Mouse (Mus musculus) cerebellum, adult 9-10 months (tissue): ENCODE results near the gene Tbx5.

Experiments
- DNase-seq: peaks from one replicate; pipeline ENCODE4 v3.0.0; 2022

Tbx5 gene

DNA sequence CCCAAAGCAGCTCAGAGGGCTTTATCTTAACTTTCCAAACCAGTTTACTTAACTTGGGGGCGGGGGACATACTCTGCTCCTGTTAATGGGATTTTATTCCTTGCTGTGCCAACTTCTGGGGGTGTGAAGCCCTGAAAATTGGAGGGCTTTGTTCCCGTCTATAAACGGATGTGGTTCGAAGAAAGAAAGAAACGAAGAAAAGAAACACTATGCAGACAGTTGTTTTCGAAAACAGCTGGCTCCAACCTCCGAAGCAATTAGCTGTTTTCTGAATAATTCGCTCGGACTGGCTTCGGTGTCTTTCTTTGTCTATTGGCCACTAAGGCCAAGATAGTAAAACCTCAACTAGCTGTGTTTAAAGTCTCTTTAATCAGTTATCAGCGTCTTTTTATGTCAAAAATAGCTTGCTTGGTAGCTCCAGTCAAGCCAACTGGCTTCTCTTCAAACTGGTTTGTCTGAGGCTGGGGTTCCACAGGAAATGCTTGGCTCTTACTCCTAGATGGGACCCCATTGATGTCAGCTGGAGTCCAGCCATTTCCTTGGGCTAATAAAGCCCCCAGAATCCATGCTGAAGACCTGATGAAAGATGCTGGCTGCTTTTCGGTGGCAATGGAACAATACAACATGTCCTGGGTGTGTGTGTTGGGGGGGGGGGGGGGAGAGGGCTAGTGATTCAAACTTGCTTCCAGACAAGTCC is 21.3 kb upstream of the Tbx5 start:
- DNase-seq: no peak

DNA sequence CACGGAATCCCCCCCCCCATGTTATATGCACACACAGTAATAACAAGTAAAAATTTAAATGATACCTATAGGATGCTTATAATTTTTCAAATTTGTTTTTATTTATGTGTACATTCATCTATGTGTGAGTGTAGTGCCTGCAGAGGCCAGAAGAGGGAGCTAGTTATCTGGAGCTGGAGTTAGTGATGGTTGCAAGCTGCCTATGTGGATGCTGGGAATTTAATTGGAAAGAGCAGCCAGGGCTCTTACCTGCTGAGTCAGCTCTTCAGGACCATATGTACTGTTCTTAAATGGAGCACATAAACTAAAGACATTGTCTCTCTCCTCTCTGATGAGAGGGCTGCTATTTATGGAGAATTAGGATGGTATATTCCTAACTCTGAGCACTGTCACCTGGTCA is 17.2 kb upstream of the Tbx5 start:
- no peak for DNase-seq

DNA sequence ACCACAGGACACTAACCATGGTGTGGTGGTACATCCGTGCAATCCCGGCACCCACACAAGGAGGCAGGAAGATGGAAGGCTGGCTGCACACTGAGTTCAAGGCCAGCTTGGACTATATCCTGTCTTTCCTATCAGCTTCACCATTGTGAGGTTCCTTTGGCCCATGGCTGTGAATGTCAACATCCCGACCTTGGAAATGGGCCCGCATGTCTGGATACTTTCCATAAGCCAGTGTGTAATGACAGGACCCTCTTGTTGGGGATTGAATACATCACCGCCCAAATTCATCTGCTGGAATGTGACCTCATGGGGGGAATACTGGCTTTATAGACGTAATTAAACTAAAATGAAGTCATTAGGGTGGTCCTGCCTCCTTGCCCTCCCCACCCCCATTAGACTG is 12.0 kb upstream of the Tbx5 start:
- no peak for DNase-seq

DNA sequence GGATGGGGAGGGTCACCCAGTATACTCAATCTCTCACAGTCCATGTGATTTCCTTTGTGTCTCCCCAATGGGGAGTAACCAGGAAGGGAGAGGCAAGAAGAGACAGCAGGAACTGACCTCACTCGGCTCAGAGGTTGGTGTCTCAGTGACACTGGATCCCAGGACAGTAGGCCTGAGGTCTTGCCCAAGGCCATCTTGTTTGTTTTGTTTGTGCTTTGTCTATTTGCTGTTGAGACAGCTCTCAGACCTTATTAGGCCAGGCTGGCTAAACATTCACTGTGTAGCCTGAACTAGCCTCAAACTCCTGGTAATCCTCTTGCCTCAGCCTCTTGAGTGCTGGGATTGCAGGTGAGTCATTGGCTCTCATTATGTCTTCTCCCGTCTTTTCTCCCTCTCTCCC is 11.0 kb upstream of the Tbx5 start:
- DNase-seq: no peak

DNA sequence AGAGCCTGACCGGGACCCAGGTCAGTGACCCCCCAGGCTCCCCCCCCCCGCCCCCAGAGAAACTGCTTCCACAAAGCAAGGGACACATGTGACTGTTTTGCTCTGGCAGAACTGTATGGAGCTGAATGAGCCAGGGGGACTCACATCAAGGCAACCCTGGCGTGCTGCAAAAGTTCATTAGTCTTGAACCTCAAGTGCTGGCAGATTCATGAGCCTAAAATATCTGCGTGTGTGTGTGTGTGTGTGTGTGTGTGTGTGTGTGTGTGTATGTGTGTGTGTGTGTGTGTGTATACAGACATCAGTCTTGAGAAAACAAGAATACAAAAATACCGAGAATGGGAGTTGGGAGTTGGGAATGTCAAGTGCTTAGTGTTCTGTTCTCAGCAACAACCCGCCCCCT is 5.1 kb upstream of the Tbx5 start:
- DNase-seq: no peak

DNA sequence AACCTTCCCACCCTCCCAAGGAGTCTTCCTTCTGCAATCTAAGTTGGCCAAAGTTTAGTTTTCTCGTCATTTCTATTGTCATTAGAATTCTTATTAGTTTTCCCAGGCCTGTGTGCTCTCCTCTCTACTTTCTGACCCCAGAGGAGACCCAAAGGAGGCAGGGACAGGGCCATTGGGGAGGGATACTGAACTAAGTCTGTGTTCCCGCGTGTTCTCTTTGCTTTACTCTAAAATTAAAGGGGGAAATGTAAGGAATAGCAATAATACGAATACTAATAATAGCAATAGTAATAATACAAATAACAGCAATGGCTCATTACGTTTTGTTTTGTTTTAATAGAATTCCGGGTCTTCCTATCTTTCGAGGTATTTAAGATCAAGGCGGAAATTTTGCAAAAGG is 1.9 kb upstream of the Tbx5 start:
- no peak for DNase-seq

DNA sequence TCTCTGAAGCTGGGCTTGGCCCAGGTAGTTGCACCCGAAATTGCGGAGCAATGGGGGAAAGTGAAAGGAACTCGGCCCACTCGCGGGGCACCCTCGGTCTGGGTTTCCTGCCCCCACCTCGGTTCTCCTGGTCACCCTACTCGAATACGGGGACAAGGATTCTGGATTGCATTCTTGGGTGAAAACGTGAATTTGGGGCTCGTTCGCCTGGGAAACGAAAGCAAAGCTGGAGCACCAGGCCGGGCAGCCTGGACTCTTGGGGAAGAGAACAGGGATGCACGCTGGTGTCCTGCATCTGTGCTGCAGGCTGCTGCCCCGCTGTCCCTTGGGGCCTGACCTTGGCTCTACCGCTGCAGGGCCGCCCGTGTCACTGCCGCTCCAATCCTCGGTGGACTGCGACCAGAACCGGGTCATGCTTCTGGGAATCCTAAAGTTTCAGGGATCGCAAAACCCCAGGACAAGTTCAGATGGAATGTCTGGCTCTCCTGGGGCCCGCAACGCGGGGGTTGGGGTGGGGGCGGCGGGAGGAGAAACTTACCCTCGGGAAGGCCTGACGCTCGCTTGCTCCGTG is 1.2 kb upstream of the Tbx5 start:
- no peak for DNase-seq

DNA sequence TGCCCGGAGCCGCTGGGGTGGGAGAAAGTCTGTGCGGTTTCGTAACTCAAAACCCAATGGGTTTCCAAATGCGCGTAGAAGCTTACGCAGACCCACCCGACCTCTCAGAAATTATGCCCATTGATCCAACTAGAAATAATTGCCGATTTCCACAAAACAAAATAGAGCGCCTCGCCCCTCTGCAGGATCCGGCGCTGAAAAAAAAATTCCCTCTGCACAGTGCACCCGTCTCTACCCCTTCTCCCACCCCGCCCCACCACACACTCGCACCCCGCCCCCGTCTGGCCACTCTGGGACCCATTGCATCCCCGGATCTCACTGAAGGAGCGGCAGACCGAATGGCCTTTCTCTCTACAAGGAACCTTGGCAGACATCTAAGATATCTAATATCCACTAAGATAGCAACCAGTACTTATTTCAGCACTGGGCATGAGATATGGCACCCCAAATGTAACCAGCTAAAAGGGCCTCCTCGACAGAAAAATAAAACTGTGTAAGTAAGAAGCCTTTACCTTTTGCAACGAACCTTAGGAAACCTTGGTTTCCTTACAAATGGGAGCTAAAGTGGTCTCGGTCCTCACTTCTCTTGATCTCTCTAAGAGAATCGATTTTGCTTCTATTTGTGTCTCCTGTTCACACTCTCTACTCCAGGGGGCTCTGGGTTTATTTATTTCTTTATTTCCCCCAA is 533 bp upstream of the Tbx5 start:
- DNase-seq: no peak

DNA sequence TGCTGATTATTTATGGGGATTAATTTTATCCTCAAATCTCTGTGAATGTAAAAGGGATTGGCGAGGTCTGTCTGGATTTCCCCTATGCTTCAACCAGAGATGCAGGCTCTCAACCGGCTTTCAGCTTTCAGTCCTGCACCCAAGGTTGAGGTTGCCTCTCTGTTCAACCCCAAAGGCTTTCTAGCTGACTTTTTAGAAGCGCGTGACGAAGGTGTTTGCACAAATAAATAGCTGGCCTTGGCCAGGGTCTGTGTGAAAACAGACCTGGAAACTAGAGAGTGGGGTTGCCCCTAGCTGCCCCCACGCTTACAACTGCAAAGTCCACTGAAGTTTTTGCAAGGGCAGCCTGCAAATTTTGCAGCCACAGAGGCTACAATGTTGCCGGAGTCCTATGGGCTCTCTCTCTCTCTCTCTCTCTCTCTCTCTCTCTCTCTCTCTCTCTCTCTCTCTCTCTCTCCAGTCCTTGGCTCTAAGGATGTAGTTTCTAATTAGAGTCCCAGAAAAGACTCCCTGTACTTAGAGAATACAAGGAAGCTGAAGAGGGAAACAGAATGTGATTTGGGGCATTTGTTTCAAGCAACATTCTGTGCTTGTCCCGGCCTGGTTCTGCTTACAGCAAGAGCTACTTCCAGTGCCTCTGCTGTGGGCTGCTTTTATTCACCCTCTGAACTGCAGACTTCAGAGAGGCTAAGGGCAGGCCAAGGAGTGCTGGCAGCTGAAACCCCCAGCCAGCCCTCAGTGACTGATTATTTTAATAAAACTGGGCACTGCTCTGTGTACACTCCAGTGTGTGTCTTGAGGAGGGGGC is 959 bp downstream of the Tbx5 start:
- DNase-seq: no peak

DNA sequence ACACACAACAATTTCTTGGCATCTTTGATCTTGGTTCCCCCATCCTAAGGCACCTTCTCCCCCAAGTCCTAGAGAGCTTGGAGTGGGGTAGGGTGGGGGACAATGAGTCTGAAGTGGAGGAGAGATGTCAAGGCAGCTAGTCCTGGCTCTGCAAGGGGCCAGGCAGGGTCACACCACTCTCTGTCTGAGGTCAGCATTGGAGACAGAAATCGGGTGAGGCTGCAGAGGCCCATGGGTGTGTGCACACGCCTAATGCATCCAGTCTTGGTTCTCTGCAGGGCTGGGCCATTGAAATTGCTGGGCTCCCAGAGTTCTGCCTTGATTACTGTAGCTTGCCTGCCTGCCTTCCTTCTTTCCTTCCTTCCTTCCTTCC is 1.5 kb downstream of the Tbx5 start:
- DNase-seq: no peak

DNA sequence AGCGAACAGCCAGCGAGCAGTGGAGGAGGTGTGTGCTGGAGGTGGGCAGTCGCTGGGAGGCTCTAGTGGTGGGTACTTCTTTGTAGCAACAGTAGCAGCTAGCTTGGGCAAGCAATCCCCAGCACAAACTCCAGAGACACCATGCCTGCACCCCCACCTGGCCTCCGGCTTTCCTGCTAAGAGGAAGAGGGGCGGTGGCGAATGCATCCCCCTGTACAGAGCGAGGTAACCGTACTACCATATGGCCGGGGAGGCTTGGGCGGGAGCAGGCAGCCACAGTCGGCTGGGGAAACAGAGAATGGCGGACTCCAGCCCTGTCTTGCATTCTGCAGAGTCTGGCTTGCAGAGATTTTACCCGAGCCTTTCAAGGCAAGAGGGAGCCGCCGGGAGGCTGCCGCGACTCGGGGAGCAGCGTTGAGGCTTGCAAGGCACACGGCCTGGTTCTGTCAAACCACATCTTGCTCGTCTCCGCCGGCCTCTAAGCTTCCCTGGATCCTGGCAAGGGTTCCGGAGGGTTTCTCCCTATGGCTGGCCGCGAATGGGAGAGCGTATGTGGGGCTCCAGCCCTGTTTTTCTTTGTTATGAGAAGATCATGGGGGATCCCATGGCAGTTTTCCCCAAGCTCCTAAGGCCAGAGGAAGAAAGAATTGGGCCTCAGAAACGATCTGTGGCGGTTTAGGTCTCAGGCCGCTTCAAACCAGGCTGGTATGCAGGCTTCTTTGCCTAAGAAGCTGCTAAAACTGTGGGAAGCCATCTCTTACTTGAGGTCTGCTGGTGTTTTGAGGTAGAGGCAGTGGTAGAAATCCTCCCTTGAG is 2.8 kb downstream of the Tbx5 start:
- DNase-seq: no peak

DNA sequence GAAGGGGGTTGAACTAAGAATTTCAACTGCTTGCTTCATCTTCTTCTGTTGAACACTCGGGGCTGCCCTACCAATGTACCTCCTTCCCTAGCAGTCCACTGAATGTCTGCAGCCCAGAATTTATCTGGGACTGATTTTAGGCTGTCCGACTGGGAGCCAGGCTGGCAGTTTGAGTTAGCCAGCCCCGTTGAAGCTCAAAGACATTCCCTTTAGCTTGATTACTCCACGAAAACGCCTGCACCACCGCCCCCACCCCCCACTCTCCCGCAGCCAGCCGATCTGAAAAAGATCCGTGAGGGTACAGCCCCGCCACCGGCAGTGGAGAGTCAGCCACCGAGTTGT is 3.4 kb downstream of the Tbx5 start:
- DNase-seq: no peak

DNA sequence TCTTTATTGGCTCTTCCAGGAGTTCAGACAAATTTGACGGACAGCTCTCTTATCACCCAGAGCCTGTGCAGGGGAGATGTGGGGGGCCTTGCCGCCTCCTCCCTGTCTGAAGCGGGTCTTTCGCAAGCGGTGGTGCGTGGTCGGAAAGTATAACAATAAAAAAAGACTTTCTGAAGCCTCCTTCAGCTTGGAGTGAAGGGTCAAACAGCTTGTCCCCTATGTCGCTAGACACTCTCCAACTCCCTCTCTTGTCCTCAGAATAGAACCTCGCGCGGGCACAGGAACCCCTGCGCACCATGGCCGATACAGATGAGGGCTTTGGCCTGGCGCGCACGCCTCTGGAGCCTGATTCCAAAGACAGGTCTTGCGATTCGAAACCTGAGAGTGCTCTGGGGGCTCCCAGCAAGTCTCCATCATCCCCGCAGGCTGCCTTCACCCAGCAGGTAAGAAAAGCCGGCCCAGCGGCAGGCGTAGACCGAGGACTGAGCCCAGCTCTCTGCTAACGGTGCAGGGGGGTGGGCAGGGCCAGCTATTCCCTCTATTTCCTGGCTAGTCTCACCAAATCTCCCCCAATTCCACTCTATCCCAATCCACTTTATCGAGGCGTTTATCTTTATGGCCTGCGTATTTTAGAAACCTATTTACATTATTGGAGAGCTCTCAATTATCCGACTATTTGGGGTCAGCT is 4.3 kb downstream of the Tbx5 start:
- no peak for DNase-seq

DNA sequence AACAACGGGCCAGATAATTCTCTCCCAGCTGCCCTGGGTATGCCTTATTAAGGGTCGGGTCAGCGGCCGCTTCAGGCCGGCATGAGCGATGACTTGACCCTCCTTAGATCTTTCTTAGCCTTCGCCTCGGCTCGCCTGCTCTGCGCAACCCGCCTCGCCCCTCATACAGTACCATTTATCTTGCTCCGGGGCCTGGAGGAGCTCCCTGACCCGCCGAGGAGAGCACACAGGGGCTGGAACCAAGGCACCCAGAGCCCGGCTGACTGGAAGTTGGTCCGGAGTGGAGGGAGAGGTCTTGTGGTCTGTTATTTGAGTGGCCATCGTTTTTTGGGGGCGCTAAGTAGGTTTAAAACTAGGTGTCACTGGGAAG is 4.8 kb downstream of the Tbx5 start:
- DNase-seq: no peak

DNA sequence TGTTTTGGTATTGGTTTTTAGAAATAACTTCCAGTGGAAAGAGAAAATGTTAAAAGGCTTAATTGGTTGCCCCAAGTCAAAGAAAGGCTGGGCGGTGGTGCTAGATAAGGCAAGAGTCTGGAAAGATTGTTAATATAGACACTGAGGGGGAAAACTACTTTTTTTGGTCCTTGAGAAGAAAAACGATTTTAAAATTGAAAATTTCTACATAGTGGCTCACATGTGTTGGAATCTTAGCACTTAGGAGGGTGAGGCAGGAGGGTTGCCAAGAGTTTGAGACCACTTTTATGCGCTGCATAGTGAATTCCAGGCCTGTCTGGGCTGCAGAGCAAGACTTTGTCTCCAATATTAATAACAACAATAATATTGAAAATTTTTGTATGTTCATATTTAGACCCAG is 5.4 kb downstream of the Tbx5 start:
- no peak for DNase-seq

DNA sequence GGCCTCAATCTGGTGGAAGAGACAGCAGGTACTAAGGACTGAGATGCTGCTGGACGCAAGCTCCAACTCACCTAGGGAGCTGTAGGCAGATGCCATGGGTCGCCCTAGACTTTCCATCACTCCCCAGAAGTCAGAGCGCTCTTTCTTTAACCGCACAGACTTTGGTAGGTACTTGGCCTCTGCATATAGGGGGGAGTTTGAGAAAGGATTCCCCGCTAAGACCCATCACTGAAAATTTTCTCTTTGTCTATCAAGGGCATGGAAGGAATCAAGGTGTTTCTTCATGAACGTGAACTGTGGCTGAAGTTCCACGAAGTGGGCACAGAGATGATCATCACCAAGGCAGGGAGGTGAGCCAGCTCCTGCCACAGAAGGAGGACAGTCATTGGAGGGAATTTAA is 6.0 kb downstream of the Tbx5 start:
- DNase-seq: no peak

DNA sequence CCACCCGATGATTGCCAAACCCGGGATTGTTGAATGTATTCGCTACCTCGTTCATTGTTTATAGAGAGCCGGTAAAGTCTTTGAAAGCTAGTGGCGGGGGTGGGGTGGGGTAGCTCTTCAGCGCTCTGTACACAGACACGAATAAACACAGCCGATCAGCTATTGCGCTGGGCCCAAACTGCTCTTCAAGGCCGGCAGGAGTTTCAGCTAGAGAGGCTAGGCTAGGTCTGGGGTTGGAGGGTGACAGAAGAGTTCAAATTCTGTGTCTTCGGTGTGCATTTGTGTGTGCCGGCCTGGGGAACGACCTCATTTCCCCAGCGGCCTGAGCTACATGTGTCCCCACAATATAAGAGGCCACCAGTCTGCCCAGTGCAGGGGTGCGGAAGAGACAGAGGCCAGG is 6.7 kb downstream of the Tbx5 start:
- no peak for DNase-seq

DNA sequence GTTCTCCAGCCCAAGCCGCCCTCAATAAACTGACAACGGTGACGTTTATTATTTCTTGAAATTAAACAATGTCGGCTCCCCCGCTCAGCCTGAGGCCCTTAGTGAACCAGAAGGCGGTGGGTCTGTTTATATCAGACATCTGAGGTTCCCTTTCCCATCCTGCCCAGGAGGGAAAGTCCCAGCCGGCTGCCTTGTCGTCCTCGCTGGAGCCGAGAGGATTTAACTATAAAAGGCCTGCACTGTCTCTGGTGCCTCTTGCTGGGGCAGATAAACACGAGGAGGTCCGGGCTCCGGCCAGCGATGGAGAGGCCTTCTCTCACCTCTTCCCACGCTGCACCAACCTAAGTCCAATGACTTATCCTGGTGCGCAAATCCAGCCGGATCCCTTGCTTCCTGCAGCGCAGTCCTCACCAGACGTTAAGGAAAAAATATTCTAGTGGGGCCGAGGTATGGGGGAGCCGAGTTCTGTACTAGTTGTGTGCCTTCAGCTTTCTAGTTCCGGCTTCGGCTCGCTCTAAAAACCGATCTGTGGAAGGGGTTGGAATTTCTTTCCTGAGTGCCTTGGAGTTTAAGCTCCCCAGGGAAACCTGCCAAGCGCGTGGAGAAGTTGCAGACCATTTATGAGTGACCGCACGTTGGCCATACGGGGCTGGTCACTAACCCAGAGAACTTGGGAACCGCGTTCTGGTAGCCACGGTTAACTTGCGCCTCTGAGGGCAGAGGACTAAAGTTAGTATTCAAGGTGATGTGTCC is 7.3 kb downstream of the Tbx5 start:
- DNase-seq: no peak

DNA sequence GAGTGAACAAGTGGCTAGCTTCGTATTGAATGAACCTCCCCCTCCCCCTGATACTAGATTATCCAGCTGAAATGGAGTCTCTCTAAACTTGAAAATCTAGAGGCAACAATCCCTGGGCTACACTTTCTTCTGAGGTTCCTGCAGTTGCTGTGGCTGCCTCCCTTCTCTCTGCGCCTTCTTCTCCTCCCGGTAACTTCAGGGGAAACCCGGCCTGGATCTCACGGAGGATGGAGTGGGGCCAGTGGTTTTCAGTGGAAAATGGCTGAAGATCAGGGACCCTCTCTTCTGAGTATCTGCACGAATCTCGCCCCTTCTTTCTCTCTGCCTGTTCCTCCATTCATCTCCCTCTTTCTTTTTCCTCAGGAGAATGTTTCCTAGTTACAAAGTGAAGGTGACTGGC is 7.9 kb downstream of the Tbx5 start:
- DNase-seq: no peak

DNA sequence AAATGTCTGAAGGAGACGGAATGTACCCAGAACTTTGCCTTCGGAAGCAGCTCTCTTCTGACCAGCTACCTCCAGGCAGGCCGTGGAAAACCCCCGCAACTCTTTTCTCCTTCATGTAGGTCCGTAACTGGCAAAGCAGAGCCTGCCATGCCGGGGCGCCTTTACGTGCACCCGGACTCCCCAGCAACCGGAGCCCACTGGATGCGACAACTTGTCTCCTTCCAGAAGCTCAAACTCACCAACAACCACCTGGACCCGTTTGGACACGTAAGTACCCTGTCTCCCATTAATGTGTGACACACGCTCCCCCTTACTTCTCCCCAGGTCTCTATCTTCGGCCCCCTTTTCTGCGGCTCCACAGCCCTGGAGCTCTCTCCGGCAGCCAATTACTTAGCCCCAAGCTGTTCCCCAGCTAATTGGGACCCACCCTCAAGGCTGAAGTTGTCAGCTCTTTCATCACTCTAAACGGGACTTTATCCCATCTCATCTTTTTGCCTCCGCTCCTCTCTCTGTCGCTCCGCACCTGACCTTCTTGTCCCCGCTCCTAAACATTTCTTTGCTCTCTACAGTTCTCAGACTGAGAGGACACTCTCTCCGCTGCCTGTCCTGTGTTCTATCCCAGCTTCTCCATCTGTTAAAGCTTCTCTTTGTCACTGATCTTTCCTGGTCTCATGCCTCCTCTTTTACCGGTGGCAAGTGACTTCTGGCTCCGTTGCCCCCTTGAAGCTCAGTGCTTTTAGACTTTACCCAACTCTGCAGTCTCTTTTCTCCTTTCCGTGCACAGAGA is 9.4 kb downstream of the Tbx5 start:
- DNase-seq: no peak
